Mouse (Mus musculus): ENCODE results near the gene Rcn1. TPM values are rescaled to one million over a fixed set of nuclear protein-coding genes. Genes with fewer than 3 reads are reported as not detected.

Gene Rcn1
- polyA plus RNA-seq, 1 experiment from 2014 or later = 47.0 TPM

Other genes with a start within 250 kb of the Rcn1 start
- 0.49 and 1.1 TPM in 2 replicates for gene Them7, start 175.0 kb downstream of the Rcn1 start, polyA plus RNA-seq (2016; fragmentation: Nextera tagmentation; extraction: Ambion mirVana)